Mouse (Mus musculus): ENCODE data around the gene Nsd2. TPM values are rescaled to one million over a fixed set of nuclear protein-coding genes. Genes with fewer than 3 reads are reported as not detected.

The Nsd2 gene
- polyA plus RNA-seq, 1 experiment from 2014 or later, result 117 TPM

GRCm38 (mm10) chr5:33829958-33830357 lies 9.4 kb downstream of the Nsd2 start:
- DNase-seq (ENCODE audit: low spot score, missing footprints) (no peak), ATAC-seq (ENCODE audit: low FRiP score) (no peak)
- Histone ChIP-seq H3K4me2 (no peak overlapping the region), H3K27ac (ENCODE audit: low read depth, low read length) (no peak overlapping the region), H3K36me3 (ENCODE audit: control insufficient read depth, insufficient read depth, low read length) (no peaks in the 10 kb centered on the region), H3K9ac (ENCODE audit: low read length) (no peak overlapping the region), H3K27me3 (ENCODE audit: control insufficient read depth, insufficient read depth, low read length) (no peaks in the 10 kb centered on the region), H3K4me3 (ENCODE audit: low read depth, low read length) (no peak overlapping the region), H3K9me3 (ENCODE audit: control insufficient read depth, low read length) (no peaks in the 10 kb centered on the region), H3K4me1 (ENCODE audit: control insufficient read depth, insufficient read depth, low read length) (peaks cover 2% of the 10 kb centered on the region; the same call in 1 of the 2 replicates)
- 91% methylated on average over 3 of the region's 3 CpGs for WGBS

GRCm38 (mm10) chr5:33830832-33831231 lies 10.3 kb downstream of the Nsd2 start:
- H3K4me3 ChIP-seq (ENCODE audit: low read depth, low read length), result no peak overlapping the region
- H3K9me3 ChIP-seq (ENCODE audit: control insufficient read depth, low read length), result no peaks in the 10 kb centered on the region
- H3K9ac ChIP-seq (ENCODE audit: low read length), result no peak overlapping the region
- no peak for ATAC-seq (ENCODE audit: low FRiP score)
- WGBS, result 78% methylated on average over 1 of the region's 1 CpGs
- no peaks in the 10 kb centered on the region for H3K36me3 ChIP-seq (ENCODE audit: control insufficient read depth, insufficient read depth, low read length)
- peaks cover under 1% of the 10 kb centered on the region; the same call in 1 of the 2 replicates for H3K4me1 ChIP-seq (ENCODE audit: control insufficient read depth, insufficient read depth, low read length)
- H3K27ac ChIP-seq (ENCODE audit: low read depth, low read length), result no peak overlapping the region
- H3K4me2 ChIP-seq, result no peak overlapping the region
- no peak for DNase-seq (ENCODE audit: low spot score, missing footprints)
- H3K27me3 ChIP-seq (ENCODE audit: control insufficient read depth, insufficient read depth, low read length), result no peaks in the 10 kb centered on the region

GRCm38 (mm10) chr5:33841331-33841730 lies 20.8 kb downstream of the Nsd2 start:
- no peak overlapping the region for H3K27ac ChIP-seq (ENCODE audit: low read depth, low read length)
- no peak overlapping the region for H3K9ac ChIP-seq (ENCODE audit: low read length)
- H3K4me3 ChIP-seq (ENCODE audit: low read depth, low read length), result no peak overlapping the region
- H3K4me1 ChIP-seq (ENCODE audit: control insufficient read depth, insufficient read depth, low read length), result no peaks in the 10 kb centered on the region
- 86% methylated on average over 1 of the region's 1 CpGs for WGBS
- peaks cover 10% of the 10 kb centered on the region for H3K36me3 ChIP-seq (ENCODE audit: control insufficient read depth, insufficient read depth, low read length)
- H3K4me2 ChIP-seq, result no peak overlapping the region
- no peak for DNase-seq (ENCODE audit: low spot score, missing footprints)
- H3K27me3 ChIP-seq (ENCODE audit: control insufficient read depth, insufficient read depth, low read length), result no peaks in the 10 kb centered on the region
- ATAC-seq (ENCODE audit: low FRiP score), result no peak
- H3K9me3 ChIP-seq (ENCODE audit: control insufficient read depth, low read length), result no peaks in the 10 kb centered on the region

GRCm38 (mm10) chr5:33842549-33842948 lies 22.0 kb downstream of the Nsd2 start:
- Histone ChIP-seq H3K4me3 (ENCODE audit: low read depth, low read length) (no peak overlapping the region), H3K27me3 (ENCODE audit: control insufficient read depth, insufficient read depth, low read length) (no peaks in the 10 kb centered on the region), H3K36me3 (ENCODE audit: control insufficient read depth, insufficient read depth, low read length) (peaks cover 14% of the 10 kb centered on the region), H3K4me2 (no peak overlapping the region), H3K4me1 (ENCODE audit: control insufficient read depth, insufficient read depth, low read length) (no peaks in the 10 kb centered on the region), H3K9ac (ENCODE audit: low read length) (no peak overlapping the region), H3K27ac (ENCODE audit: low read depth, low read length) (no peak overlapping the region), H3K9me3 (ENCODE audit: control insufficient read depth, low read length) (no peaks in the 10 kb centered on the region)
- DNase-seq (ENCODE audit: low spot score, missing footprints), result no peak
- WGBS, result 93% methylated on average over 4 of the region's 4 CpGs
- ATAC-seq (ENCODE audit: low FRiP score), result no peak

GRCm38 (mm10) chr5:33851466-33851865 lies 30.9 kb downstream of the Nsd2 start:
- H3K9ac ChIP-seq (ENCODE audit: low read length), result no peak overlapping the region
- ATAC-seq (ENCODE audit: low FRiP score) (no peak), DNase-seq (ENCODE audit: low spot score, missing footprints) (no peak)
- H3K4me2 ChIP-seq, result no peak overlapping the region
- peaks cover 15% of the 10 kb centered on the region for H3K36me3 ChIP-seq (ENCODE audit: control insufficient read depth, insufficient read depth, low read length)
- H3K4me3 ChIP-seq (ENCODE audit: low read depth, low read length), result no peak overlapping the region
- H3K27me3 ChIP-seq (ENCODE audit: control insufficient read depth, insufficient read depth, low read length), result no peaks in the 10 kb centered on the region
- no peak overlapping the region for H3K27ac ChIP-seq (ENCODE audit: low read depth, low read length)
- no peaks in the 10 kb centered on the region for H3K9me3 ChIP-seq (ENCODE audit: control insufficient read depth, low read length)
- H3K4me1 ChIP-seq (ENCODE audit: control insufficient read depth, insufficient read depth, low read length), result no peaks in the 10 kb centered on the region
- 93% methylated on average over 4 of the region's 4 CpGs for WGBS

- ATAC-seq (ENCODE audit: low FRiP score) (no peak), DNase-seq (ENCODE audit: low spot score, missing footprints) (no peak)
- WGBS, result 100% methylated on average over 1 of the region's 1 CpGs
- Histone ChIP-seq H3K9ac (ENCODE audit: low read length) (no peak overlapping the region), H3K36me3 (ENCODE audit: control insufficient read depth, insufficient read depth, low read length) (peaks cover 19% of the 10 kb centered on the region), H3K27ac (ENCODE audit: low read depth, low read length) (no peak overlapping the region), H3K9me3 (ENCODE audit: control insufficient read depth, low read length) (no peaks in the 10 kb centered on the region), H3K27me3 (ENCODE audit: control insufficient read depth, insufficient read depth, low read length) (no peaks in the 10 kb centered on the region), H3K4me2 (no peak overlapping the region), H3K4me3 (ENCODE audit: low read depth, low read length) (no peak overlapping the region), H3K4me1 (ENCODE audit: control insufficient read depth, insufficient read depth, low read length) (no peaks in the 10 kb centered on the region)
These were observed 32.6 kb downstream of the Nsd2 start for GRCm38 (mm10) chr5:33853086-33853485.

GRCm38 (mm10) chr5:33854019-33854418 lies 33.5 kb downstream of the Nsd2 start:
- no peak overlapping the region for H3K9ac ChIP-seq (ENCODE audit: low read length)
- no peaks in the 10 kb centered on the region for H3K4me1 ChIP-seq (ENCODE audit: control insufficient read depth, insufficient read depth, low read length)
- H3K4me2 ChIP-seq, result no peak overlapping the region
- H3K27me3 ChIP-seq (ENCODE audit: control insufficient read depth, insufficient read depth, low read length), result no peaks in the 10 kb centered on the region
- peaks cover 25% of the 10 kb centered on the region for H3K36me3 ChIP-seq (ENCODE audit: control insufficient read depth, insufficient read depth, low read length)
- ATAC-seq (ENCODE audit: low FRiP score), result no peak
- no peak overlapping the region for H3K4me3 ChIP-seq (ENCODE audit: low read depth, low read length)
- H3K27ac ChIP-seq (ENCODE audit: low read depth, low read length), result no peak overlapping the region
- WGBS, result 80% methylated on average over 2 of the region's 2 CpGs
- DNase-seq (ENCODE audit: low spot score, missing footprints), result no peak
- no peaks in the 10 kb centered on the region for H3K9me3 ChIP-seq (ENCODE audit: control insufficient read depth, low read length)

GRCm38 (mm10) chr5:33857693-33858092 lies 37.2 kb downstream of the Nsd2 start:
- no peak for DNase-seq (ENCODE audit: low spot score, missing footprints)
- H3K36me3 ChIP-seq (ENCODE audit: control insufficient read depth, insufficient read depth, low read length), result peaks cover 47% of the 10 kb centered on the region

GRCm38 (mm10) chr5:33875472-33875871 lies 54.9 kb downstream of the Nsd2 start:
- H3K9me3 ChIP-seq (ENCODE audit: control insufficient read depth, low read length), result no peaks in the 10 kb centered on the region
- peaks cover 24% of the 10 kb centered on the region for H3K36me3 ChIP-seq (ENCODE audit: control insufficient read depth, insufficient read depth, low read length)
- 96% methylated on average over 1 of the region's 1 CpGs for WGBS
- no peak for ATAC-seq (ENCODE audit: low FRiP score)
- no peaks in the 10 kb centered on the region for H3K4me1 ChIP-seq (ENCODE audit: control insufficient read depth, insufficient read depth, low read length)
- no peak for DNase-seq (ENCODE audit: low spot score, missing footprints)
- H3K27ac ChIP-seq (ENCODE audit: low read depth, low read length), result no peak overlapping the region
- no peaks in the 10 kb centered on the region for H3K27me3 ChIP-seq (ENCODE audit: control insufficient read depth, insufficient read depth, low read length)
- H3K4me3 ChIP-seq (ENCODE audit: low read depth, low read length), result no peak overlapping the region
- no peak overlapping the region for H3K4me2 ChIP-seq
- H3K9ac ChIP-seq (ENCODE audit: low read length), result no peak overlapping the region

More at GRCm38 (mm10) chr5:33857693-33858092, 37.2 kb downstream of the Nsd2 start:
- Histone ChIP-seq H3K4me2 (no peak overlapping the region), H3K27me3 (ENCODE audit: control insufficient read depth, insufficient read depth, low read length) (no peaks in the 10 kb centered on the region), H3K9ac (ENCODE audit: low read length) (no peak overlapping the region), H3K4me1 (ENCODE audit: control insufficient read depth, insufficient read depth, low read length) (no peaks in the 10 kb centered on the region), H3K4me3 (ENCODE audit: low read depth, low read length) (no peak overlapping the region), H3K9me3 (ENCODE audit: control insufficient read depth, low read length) (peaks cover 3% of the 10 kb centered on the region; the same call in 1 of the 2 replicates), H3K27ac (ENCODE audit: low read depth, low read length) (no peak overlapping the region)
- no peak for ATAC-seq (ENCODE audit: low FRiP score)

- Histone ChIP-seq H3K4me3 (ENCODE audit: low read depth, low read length) (no peak overlapping the region), H3K9me3 (ENCODE audit: control insufficient read depth, low read length) (no peaks in the 10 kb centered on the region), H3K4me1 (ENCODE audit: control insufficient read depth, insufficient read depth, low read length) (no peaks in the 10 kb centered on the region), H3K27ac (ENCODE audit: low read depth, low read length) (no peak overlapping the region), H3K4me2 (no peak overlapping the region), H3K27me3 (ENCODE audit: control insufficient read depth, insufficient read depth, low read length) (no peaks in the 10 kb centered on the region), H3K36me3 (ENCODE audit: control insufficient read depth, insufficient read depth, low read length) (peaks cover 49% of the 10 kb centered on the region), H3K9ac (ENCODE audit: low read length) (no peak overlapping the region)
- DNase-seq (ENCODE audit: low spot score, missing footprints) (no peak), ATAC-seq (ENCODE audit: low FRiP score) (no peak)
- 96% methylated on average over 4 of the region's 4 CpGs for WGBS
These were observed 60.6 kb downstream of the Nsd2 start for GRCm38 (mm10) chr5:33881118-33881517.
